Mouse (Mus musculus) cortical plate, adult 2 months (tissue): ENCODE data around the gene Slbp. TPM values are rescaled to one million over a fixed set of nuclear protein-coding genes. Genes with fewer than 3 reads are reported as not detected.

Experiments
- H3K27ac ChIP-seq: fragments of 200-500 bp; 2 replicates; pipeline ENCODE4 v1.5.1; 2012; ENCODE audit warnings: low read length, control low read depth, inconsistent platforms; ENCODE audit not compliant: insufficient read depth
- H3K4me1 ChIP-seq: fragments of 200-500 bp; 2 replicates; pipeline ENCODE4 v1.6.1; 2011; ENCODE audit warnings: low read length; ENCODE audit not compliant: control insufficient read depth, insufficient read depth
- H3K4me3 ChIP-seq: fragments of 200-500 bp; 2 replicates; pipeline ENCODE4 v1.5.1; 2011; ENCODE audit warnings: mild to moderate bottlenecking, low read length, control low read depth; ENCODE audit not compliant: insufficient read depth
- CTCF ChIP-seq: fragments of 200-500 bp; IDR thresholded peaks from 2 replicates; pipeline ENCODE4 v1.5.1; 2011; ENCODE audit warnings: mild to moderate bottlenecking, control low read depth, low read length; ENCODE audit not compliant: insufficient read depth; ENCODE audit errors: extremely low read depth
- POLR2A ChIP-seq: fragments of 200-500 bp; IDR thresholded peaks from 2 replicates; pipeline ENCODE4 v1.6.1; 2011; ENCODE audit warnings: mild to moderate bottlenecking, low read length, control low read depth; ENCODE audit not compliant: insufficient read depth; ENCODE audit errors: extremely low read depth
- polyA plus RNA-seq: library from polyadenylated mRNA; depleted of rRNA; stranded (reverse); fragments of >200 nt; gene quantifications from 2 replicates; pipeline ENCODE4 v1.2.3, GENCODE M21; 2012

Slbp gene
- polyA plus RNA-seq, 1 experiment = 27.6 TPM

DNA sequence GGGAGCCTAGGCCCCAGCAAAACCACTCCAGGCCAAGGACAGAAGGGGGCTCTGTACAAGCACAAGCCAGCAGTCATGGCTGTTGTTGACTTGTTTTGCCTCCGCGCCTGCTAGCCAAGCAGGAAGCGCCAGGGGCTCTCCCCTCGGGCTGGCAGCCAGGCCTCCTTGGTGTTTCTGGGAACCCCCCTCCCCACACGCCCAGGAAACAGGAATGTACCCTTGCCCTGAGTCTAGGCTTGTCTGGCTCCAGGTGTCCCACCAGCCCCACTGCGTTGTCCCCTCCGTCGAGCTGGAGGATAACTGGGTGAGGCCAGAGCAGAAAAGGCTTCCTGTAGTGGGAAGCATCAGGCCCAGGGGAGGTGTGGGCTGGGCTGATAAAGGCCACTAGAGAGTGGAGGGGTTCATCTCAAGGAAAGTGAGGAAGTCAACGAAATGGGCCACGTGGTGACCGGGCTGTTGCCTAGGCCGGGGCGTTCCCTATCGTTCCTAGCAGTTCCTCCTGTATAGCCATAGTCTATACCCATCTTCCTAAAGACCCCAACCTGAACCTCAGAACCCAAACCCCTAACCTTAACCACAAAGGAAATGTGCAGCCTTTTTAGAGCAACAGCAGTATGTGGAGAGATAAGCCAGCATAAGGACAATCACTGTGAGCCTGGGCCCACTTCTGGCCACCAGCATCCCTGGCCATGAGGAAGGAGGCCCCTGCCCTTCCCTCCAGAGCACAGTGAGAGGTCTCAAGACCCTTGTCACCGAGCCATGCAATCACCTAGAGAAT, 29.4 kb upstream of the Slbp start:
- no peak overlapping the region for H3K27ac ChIP-seq
- H3K4me1 ChIP-seq = no peaks in the 10 kb centered on the region
- no peak overlapping the region for H3K4me3 ChIP-seq
- no peak for TF ChIP-seq CTCF
- TF ChIP-seq POLR2A = no peak

DNA sequence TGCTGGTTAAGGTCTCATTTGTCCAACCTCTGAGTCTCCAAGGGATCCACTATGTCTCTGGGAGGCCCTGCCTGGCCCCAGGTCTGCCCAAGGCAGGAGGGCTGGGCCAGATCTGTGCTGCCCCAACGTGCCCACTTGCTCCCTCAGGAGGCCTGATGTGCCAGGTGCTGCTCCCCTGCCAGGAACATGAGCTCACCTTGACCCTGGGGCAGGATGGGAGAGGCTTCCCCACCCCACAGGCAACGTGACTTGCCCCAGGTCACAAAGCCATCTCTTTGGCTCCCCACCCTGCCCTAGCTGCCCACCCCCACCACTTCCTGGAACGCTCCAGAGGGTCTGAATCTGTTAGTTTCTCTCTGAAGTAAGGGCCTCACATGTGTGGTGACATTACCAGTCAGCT, 28.7 kb upstream of the Slbp start:
- Histone ChIP-seq H3K27ac (no peak overlapping the region), H3K4me1 (no peaks in the 10 kb centered on the region), H3K4me3 (no peak overlapping the region)
- TF ChIP-seq CTCF (no peak), POLR2A (no peak)

- no peak overlapping the region for H3K4me3 ChIP-seq
- TF ChIP-seq POLR2A (no peak), CTCF (no peak)
- H3K27ac ChIP-seq = no peak overlapping the region
- no peaks in the 10 kb centered on the region for H3K4me1 ChIP-seq
Observed at GRCm38 (mm10) chr5:33678244-33678643, 25.9 kb upstream of the Slbp start.

- TF ChIP-seq CTCF (peak; percentile 73), POLR2A (no peak)
- H3K4me3 ChIP-seq = no peak overlapping the region
- H3K27ac ChIP-seq = no peak overlapping the region
- no peaks in the 10 kb centered on the region for H3K4me1 ChIP-seq
Observed at GRCm38 (mm10) chr5:33675964-33676363, 23.6 kb upstream of the Slbp start.

DNA sequence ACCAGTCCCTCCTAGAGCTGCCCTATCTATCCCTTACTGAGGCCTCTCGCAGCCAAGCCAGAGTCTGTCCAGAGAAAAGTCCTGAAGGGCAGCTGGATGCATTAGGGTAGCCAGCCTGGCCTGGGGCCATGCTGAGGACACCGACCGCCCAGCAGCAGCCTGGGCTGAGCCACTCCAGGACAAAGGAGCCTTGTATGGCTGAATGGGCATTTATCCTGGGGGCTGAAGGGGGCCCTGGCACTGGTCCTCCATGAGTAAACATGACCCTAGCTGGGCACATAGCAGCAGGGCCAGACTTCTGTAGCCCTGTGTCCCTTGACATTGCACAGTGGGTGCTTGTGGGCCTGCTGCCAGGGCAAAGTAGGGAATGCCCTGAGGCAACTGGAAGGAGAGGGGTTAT, 22.1 kb upstream of the Slbp start:
- H3K4me1 ChIP-seq = no peaks in the 10 kb centered on the region
- TF ChIP-seq CTCF (no peak), POLR2A (no peak)
- no peak overlapping the region for H3K27ac ChIP-seq
- no peak overlapping the region for H3K4me3 ChIP-seq

DNA sequence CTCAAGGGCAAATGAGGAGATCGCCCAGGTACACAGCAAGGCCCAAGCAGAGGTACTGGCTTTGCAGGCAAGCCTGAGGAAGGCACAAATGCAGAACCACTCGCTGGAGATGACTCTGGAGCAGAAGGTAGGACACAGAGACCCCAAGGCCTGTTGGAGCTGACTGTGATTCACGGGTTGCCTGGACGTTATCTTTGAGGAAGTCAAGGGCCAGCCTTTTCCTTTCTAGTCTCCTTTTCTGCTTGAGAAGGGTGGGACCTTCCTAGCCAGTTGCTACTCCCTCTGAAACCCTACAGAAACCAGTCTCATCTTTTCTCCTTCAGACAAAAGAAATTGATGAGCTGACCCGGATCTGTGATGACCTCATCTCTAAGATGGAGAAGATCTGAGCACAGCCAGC, 19.3 kb upstream of the Slbp start:
- H3K4me3 ChIP-seq = no peak overlapping the region
- H3K4me1 ChIP-seq = no peaks in the 10 kb centered on the region
- no peak for TF ChIP-seq POLR2A
- TF ChIP-seq CTCF = no peak
- H3K27ac ChIP-seq = no peak overlapping the region

- TF ChIP-seq CTCF = peak; percentile 35
- TF ChIP-seq POLR2A = no peak
- Histone ChIP-seq H3K4me3 (no peak overlapping the region), H3K4me1 (no peaks in the 10 kb centered on the region), H3K27ac (no peak overlapping the region)
Observed at GRCm38 (mm10) chr5:33668223-33668622, 15.8 kb upstream of the Slbp start.

- TF ChIP-seq POLR2A (no peak), CTCF (no peak)
- Histone ChIP-seq H3K4me3 (peak overlapping the region; percentile 64), H3K27ac (no peak overlapping the region), H3K4me1 (peaks cover 4% of the 10 kb centered on the region; the same call in 1 of the 2 replicates)
Observed at GRCm38 (mm10) chr5:33658664-33659050, 6.3 kb upstream of the Slbp start.

DNA sequence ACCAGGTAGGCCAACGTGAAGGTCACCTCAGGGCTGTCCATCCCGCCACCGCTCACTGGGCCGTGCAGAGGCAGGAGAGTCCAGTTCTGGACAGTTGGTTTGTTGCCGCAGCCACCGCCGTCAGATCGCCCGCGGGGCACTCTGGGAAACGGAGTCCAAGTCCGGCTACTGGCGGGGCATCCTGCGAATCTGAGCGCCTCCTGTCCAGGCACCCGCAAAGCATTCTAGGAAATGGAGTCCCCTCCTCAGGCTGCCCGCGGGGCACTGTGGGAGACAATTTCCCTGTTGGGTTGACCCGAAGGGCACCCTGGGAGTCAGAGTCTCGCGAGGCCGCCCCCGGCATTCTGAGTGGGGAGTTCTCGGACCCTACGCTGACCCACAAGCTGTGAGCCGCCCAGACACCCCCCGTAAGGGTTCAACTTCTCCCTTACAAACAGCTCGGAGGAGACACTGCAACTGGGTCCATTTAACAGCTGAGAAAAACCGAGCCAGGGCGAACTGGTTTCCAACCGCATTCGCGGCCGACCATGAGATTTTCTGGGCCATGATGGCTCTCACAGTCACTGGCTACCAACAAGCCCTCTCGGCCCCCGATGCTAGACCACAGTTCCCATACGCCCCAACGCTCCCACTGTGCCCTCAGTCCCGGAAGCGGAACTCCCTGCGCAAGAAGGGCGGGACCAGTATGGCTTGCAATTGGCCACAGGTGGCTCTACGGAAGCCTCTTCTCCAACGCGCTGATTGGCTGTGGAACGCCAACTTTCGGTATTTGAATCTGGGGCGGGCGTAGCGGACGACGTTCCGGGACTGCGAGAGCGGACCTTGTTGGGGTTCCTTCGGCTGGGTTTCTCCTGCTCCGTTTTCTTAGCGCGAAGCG, 5.7 kb upstream of the Slbp start, which contains the start of the genes Tacc3 and Tmem129:
Tacc3 (plus strand) TSS at position 342 of the 877 bp plus-strand sequence.
Tmem129 (minus strand) TSS at position 630 of the 877 bp plus-strand sequence.
- Histone ChIP-seq H3K4me1 (peaks cover 4% of the 10 kb centered on the region; the same call in 1 of the 2 replicates), H3K27ac (peak within 1 kb of the TSS; percentile 96), H3K4me3 (peak within 1 kb of the TSS; percentile 64)
- peak; percentile 74 for TF ChIP-seq POLR2A
- TF ChIP-seq CTCF = no peak
